Mouse (Mus musculus) liver, embryonic 14.5 days (tissue): ENCODE results near the gene Klhl32. TPM values are rescaled to one million over a fixed set of nuclear protein-coding genes. Genes with fewer than 3 reads are reported as not detected.

Source experiments
- ATAC-seq: fragments of 200-750 bp; cut with Nextera tagmentation; 2 replicates; pipeline ENCODE4 v1.8.0; 2017; ENCODE audit warnings: moderate number of reproducible peaks, mild to moderate bottlenecking, moderate library complexity; ENCODE audit not compliant: insufficient read depth
- DNase-seq, 3 experiments: peaks; one replicate each; pipeline ENCODE4 v3.0.0-alpha.2; 2012 to 2013; ENCODE audit warnings: low read depth in 3 of 3, low spot score in 3 of 3
- H3K27ac ChIP-seq: fragments of 300-500 bp; sonication (generic); 2 replicates; pipeline ENCODE4 v1.5.1; 2014; ENCODE audit warnings: moderate library complexity, mild to moderate bottlenecking, control low read depth, inconsistent platforms
- H3K27me3 ChIP-seq: fragments of 300-500 bp; sonication (generic); 2 replicates; pipeline ENCODE4 v1.6.1; 2014; ENCODE audit warnings: mild to moderate bottlenecking, low read length, moderate library complexity; ENCODE audit not compliant: control insufficient read depth, insufficient read depth
- H3K36me3 ChIP-seq: fragments of 300-500 bp; sonication (generic); replicated peaks from 2 replicates; pipeline ENCODE4 v1.6.1; 2014; ENCODE audit warnings: low read depth; ENCODE audit not compliant: control insufficient read depth, insufficient read depth
- H3K4me1 ChIP-seq, 2 experiments: fragments of 200-500 bp in 1 of 2; fragments of 300-500 bp in 1 of 2; sonication (generic) in 1 of 2; replicated peaks; 2 replicates each; pipeline ENCODE4 v1.6.1; 2012 to 2014; ENCODE audit warnings: antibody characterized with exemption in 1 of 2, inconsistent platforms in 1 of 2, low read length in 1 of 2; ENCODE audit not compliant: control insufficient read depth in 2 of 2, insufficient read depth in 2 of 2
- H3K4me2 ChIP-seq: fragments of 300-500 bp; sonication (generic); 2 replicates; pipeline ENCODE4 v1.6.1; 2014; ENCODE audit warnings: low read depth, mild to moderate bottlenecking, control low read depth, moderate library complexity
- H3K4me3 ChIP-seq, 2 experiments: fragments of 200-500 bp in 1 of 2; fragments of 300-500 bp in 1 of 2; sonication (generic) in 1 of 2; 2 replicates each; pipeline ENCODE4 v1.5.1; 2012 to 2014; ENCODE audit warnings: low read depth in 2 of 2, low read length in 2 of 2, mild to moderate bottlenecking in 2 of 2, control low read depth in 1 of 2, inconsistent platforms in 1 of 2, moderate library complexity in 1 of 2; ENCODE audit not compliant: insufficient read depth in 1 of 2
- H3K9ac ChIP-seq: fragments of 300-500 bp; sonication (generic); replicated peaks from 2 replicates; pipeline ENCODE4 v1.6.1; 2014; ENCODE audit warnings: mild to moderate bottlenecking, control low read depth, moderate library complexity
- H3K9me3 ChIP-seq: fragments of 300-500 bp; sonication (generic); 2 replicates; pipeline ENCODE4 v1.6.1; 2016; ENCODE audit warnings: low read length, mixed read lengths; ENCODE audit not compliant: control insufficient read depth
- CTCF ChIP-seq: IDR thresholded peaks from 2 replicates; pipeline ENCODE4 v1.5.1; 2016; ENCODE audit warnings: antibody characterized with exemption, low read depth, control low read depth
- EP300 ChIP-seq: IDR thresholded peaks from 2 replicates; pipeline ENCODE4 v1.6.1; 2016; ENCODE audit warnings: antibody characterized with exemption, low read depth
- WGBS: fragments of 180-500 bp; shearing (Covaris S2); extraction: QIAGEN DNeasy Blood & Tissue Kit; methylation state at CpG from one replicate; pipeline ENCODE4 v1.1.7; 2014; ENCODE audit not compliant: insufficient replicate concordance; 5-methylcytosine and 5-hydroxymethylcytosine counted together
- polyA plus RNA-seq, 2 experiments: library from polyadenylated mRNA; depleted of rRNA in 1 of 2; stranded (reverse) in 1 of 2; unstranded in 1 of 2; fragments of >200 nt; fragmentation: Nextera tagmentation in 1 of 2; extraction: Ambion mirVana in 1 of 2; gene quantifications; 2 replicates each; pipeline versions ENCODE4 v1.2.1 to v1.2.3; 2012 to 2014

The Klhl32 gene
- polyA plus RNA-seq, 2 experiments = 0.01 to 0.14 TPM

DNA sequence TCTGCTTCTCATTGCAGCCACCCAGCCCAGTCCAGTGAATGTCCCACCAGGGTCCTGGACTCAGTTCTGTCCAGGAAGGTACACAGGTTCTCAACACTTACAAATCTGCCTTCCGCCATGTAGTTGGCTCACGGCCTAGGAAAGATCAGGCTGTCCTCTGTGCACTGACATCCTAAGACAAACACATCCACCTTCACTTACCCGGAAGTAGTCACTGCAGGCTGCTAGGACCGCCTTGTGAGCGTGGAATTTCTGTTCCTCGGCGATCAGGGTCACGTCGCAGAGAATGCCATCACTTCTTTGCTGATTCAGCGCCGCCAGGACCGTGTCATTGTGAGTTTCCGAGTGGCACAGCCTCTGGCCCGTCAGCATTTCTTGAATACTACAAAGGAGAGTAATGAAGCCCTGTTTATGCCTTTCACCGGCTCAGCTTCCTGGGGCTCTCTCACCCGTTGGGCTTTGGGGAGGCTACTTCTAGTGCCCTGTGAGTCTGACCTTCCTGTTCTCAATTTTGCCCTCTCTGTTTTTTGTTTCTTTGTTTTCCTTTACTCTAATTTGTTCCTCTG is 58.4 kb downstream of the Klhl32 start:
- DNase-seq = no peak

DNA sequence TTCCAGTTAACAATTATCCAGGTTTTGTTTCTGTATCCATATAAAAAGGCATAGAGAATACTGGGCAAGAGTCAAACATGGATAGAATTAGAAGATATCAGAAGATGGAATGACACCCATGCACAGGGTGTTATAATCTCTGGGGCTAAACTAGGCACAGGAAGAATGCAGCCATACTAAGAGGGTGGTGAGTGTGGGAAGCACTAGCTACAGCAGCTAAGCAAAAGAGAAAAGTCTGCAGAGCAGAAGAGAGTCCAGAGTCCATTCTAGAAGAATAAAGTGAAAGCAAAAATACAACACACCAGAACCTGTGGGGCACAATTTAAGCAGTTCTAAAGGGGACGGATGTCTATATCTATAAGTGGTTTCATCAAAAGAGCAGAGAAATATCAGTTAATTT is 61.6 kb downstream of the Klhl32 start:
- Histone ChIP-seq H3K9ac (no peak overlapping the region), H3K4me1 (no peaks in the 10 kb centered on the region), H3K27me3 (no peaks in the 10 kb centered on the region), H3K36me3 (no peaks in the 10 kb centered on the region), H3K4me2 (no peak overlapping the region), H3K4me3 (no peak overlapping the region), H3K9me3 (no peaks in the 10 kb centered on the region), H3K27ac (no peak overlapping the region)
- WGBS = 60% methylated on average over 1 of the region's 1 CpGs
- ATAC-seq (no peak), DNase-seq (no peak)
- TF ChIP-seq CTCF = no peak
- no peak for TF ChIP-seq EP300

More for the DNA sequence above, 58.4 kb downstream of the Klhl32 start:
- no peak overlapping the region for H3K4me2 ChIP-seq
- TF ChIP-seq CTCF (no peak), EP300 (no peak)
- H3K9me3 ChIP-seq = no peaks in the 10 kb centered on the region
- ATAC-seq = no peak
- no peak overlapping the region for H3K9ac ChIP-seq
- no peaks in the 10 kb centered on the region for H3K4me1 ChIP-seq
- no peak overlapping the region for H3K27ac ChIP-seq
- no peaks in the 10 kb centered on the region for H3K36me3 ChIP-seq
- no peak overlapping the region for H3K4me3 ChIP-seq
- WGBS = 39% methylated on average over 16 of the region's 16 CpGs
- no peaks in the 10 kb centered on the region for H3K27me3 ChIP-seq

DNA sequence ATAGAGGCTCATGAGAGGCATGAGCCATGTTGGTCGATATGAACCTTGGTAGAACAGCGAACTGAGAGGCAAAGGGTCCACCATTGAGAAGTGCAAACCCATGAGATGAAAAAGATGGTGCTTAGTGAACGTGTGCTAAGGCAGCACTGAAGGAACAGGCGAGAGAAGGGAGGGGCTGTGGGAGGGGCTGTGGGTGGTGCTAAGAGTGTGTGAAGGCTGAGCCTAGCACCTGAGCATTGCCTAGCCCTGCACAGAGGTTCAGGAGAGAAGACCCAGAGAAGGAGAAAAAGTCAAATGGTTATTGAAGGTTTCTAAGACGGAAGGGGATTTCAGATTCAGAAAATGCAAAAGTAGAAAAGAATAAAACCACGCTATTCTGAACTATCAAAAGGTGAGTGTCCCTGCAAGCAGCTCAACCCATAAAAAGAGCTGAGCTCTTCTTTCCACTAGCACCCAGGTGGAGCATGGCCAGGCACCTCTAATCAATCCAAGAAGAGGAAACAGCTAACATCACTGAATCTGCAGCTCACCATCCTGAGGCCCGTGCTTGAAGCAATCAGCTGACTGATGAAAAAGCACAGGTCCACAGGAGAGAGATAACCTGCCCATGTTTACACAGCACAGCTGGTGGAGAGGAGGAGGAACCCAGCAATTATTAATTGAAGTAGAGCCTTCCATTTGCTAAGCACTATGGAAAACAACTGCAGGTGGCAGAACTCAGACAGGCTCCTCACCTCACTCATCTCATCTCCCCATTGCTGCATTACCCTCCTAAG is 65.0 kb downstream of the Klhl32 start:
- H3K4me3 ChIP-seq = no peak overlapping the region
- ATAC-seq (no peak), DNase-seq (no peak)
- H3K4me1 ChIP-seq = no peaks in the 10 kb centered on the region
- H3K4me2 ChIP-seq = no peak overlapping the region
- no peaks in the 10 kb centered on the region for H3K27me3 ChIP-seq
- H3K27ac ChIP-seq = no peak overlapping the region
- TF ChIP-seq EP300 (no peak), CTCF (no peak)
- no peaks in the 10 kb centered on the region for H3K9me3 ChIP-seq
- no peak overlapping the region for H3K9ac ChIP-seq
- 34% methylated on average over 7 of the region's 7 CpGs for WGBS
- H3K36me3 ChIP-seq = no peaks in the 10 kb centered on the region

DNA sequence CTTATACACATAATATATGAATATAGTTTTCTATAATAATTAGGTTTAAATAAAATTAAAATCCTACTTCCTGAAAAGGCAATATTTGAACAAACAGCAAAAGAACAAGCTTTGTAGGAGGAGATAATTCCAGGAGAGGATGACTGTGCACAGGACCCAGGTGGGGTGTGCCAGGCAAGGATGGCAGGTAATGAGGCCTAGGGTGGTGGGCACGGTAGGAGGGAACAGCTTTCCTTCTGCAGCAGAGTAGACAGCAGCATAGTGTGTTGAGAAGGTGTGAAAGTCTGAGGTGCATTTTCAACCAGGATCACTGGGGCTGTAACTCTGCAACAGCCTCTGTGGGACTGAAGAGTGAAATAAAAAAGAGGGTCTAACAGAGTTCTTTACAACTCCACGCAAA is 85.0 kb downstream of the Klhl32 start:
- Histone ChIP-seq H3K27ac (no peak overlapping the region), H3K9me3 (no peaks in the 10 kb centered on the region), H3K36me3 (no peaks in the 10 kb centered on the region), H3K9ac (no peak overlapping the region), H3K27me3 (no peaks in the 10 kb centered on the region), H3K4me3 (no peak overlapping the region), H3K4me2 (no peak overlapping the region), H3K4me1 (no peaks in the 10 kb centered on the region)
- DNase-seq (no peak), ATAC-seq (no peak)
- 55% methylated on average over 2 of the region's 2 CpGs for WGBS
- TF ChIP-seq EP300 (no peak), CTCF (no peak)

DNA sequence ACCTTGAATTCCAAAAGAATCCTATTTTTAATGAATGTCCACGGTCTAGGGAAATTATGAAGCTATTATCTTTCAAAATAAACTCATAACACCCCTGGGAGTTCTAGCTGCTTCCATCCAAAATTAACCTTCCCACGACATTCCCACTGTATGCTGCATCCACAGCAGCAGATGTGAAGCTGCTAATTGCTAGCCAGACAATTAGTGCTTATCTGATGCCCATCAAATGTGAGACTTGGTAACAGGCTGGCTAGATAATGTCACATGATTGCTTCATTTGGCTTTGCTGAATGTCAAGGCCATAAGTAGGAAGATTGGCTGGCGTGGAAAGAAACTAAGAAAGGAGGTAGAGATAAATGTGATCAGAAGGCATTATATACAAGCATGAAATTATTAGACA is 85.5 kb downstream of the Klhl32 start:
- Histone ChIP-seq H3K4me3 (no peak overlapping the region), H3K27me3 (no peaks in the 10 kb centered on the region), H3K9me3 (no peaks in the 10 kb centered on the region), H3K27ac (no peak overlapping the region), H3K36me3 (no peaks in the 10 kb centered on the region), H3K9ac (no peak overlapping the region), H3K4me2 (no peak overlapping the region), H3K4me1 (no peaks in the 10 kb centered on the region)
- whole genome bisulfite sequencing = 43% methylated on average over 3 of the region's 3 CpGs
- ATAC-seq (no peak), DNase-seq (no peak)
- TF ChIP-seq EP300 = no peak
- TF ChIP-seq CTCF = no peak
